Mouse (Mus musculus): ENCODE measurements around the gene Slc9a8.

DNA sequence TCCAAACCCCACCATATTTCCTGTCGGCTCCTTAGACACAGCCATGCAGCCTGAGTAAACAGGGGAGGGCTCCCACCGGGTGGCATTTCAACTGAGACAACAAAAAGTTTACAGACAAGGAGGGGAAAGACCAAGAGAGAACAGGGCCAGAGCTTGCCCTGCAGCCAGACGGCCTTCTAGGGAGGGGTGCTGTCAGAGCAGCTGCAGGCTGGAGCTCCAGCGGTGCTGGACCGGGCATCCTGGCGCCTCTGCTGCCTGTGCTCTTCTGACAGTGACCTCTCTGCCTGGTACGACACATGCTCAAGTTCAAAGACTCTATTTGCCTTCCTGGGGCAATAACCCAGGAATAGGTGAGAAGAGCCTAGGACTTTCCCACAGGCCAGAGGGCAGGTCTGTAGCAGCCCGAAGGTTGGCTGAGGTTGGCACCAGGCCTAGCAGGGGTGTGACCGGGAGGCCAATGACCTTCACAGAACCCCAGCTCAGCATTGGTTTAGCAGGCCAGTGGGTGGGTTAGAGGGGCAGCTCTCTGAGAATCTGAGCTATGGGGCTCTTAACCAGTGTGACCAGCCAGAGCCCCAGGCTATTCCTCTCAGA lies 5.4 kb upstream of the Slc9a8 start:
- TF ChIP-seq POLR2A (IDR thresholded peaks at IDR 0.05; ENCODE audit: borderline replicate concordance, extremely low read depth, low read depth, low read length): no peak
- TF ChIP-seq CTCF (IDR thresholded peaks at IDR 0.05; ENCODE audit: insufficient read depth, low read length): no peak

Data from lung, adult 2 months (tissue).